Mouse (Mus musculus): ENCODE measurements at regions not wholly inside any gene's neighbourhood (a gene's known extent, or its start where the extent isn't known, plus 50 kb on each side); places are given as distances from the start of the nearest gene placed in this dataset.

DNA sequence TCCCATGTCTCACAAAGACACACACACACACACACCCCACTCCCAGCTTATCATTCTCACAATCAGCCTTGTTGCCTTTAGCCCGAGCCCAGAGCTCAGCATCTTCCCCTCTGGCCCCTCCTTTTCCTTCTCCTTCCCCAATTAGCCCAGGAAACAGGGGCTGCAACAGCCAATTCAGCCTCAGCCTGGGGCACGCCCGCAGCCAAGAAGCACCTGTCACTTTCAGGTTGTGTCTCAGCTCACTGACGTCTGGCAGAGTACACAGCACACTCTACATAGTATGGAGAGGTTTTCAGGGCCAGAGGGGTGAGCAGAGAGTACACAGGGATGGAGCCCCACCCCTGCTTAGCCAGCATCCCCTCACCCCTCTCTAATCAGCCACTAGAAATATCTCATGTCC lies 106.4 kb downstream of the Plxna1 start:
- DNase-seq (ENCODE audit: low read depth), result no peak

DNA sequence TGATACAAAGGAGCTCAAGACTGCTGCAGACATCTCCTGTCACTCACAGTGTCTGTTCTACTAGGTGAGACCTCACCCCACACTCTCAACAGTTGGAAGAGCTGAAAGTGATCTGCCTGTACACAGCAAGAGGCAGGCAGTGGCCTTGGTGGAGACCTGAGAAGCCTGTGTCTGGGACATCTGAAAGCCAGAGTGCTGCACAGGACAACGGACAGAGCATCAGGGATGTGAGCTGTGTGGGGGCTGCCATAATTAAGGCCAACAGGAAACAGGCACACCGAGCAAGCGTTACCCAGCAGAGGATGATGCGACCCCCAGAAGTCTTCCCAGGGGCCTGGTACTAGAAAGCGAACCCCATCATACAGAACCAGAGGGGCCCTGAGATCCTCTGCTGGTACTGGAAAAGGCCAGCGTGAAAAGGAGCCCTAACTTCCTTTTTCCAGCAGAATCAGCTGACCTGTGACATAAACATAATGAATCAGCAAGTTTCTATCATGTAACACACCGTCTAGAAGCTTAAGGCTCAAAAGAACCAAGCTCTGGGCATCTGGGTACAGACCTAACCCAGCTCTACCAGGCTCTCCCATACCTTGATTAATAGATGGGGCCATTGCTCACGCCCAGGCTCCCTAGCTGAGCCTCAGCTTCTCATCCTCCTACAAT lies 105.7 kb downstream of the Plxna1 start:
- no peak for DNase-seq (ENCODE audit: low read depth)

DNA sequence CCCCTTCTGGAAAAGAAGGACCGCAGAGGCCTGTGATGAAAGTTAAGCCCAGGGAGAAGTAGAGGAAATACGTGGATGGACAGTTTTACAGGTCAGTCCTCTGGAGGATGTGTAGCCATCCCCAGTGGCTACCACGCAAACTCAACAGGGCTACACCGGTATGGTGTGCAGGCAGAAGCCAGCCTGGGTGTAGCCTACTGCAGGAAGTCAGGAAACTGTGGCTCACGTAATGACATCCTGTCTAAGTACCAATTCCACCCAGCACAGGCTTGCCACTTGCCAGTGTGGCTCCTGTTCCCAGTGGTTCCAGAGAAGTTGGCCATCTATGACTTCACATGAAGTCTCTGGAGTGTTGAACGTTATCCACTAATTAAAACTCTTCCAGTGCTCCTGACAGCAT lies 105.0 kb downstream of the Plxna1 start:
- DNase-seq (ENCODE audit: low read depth), result no peak

DNA sequence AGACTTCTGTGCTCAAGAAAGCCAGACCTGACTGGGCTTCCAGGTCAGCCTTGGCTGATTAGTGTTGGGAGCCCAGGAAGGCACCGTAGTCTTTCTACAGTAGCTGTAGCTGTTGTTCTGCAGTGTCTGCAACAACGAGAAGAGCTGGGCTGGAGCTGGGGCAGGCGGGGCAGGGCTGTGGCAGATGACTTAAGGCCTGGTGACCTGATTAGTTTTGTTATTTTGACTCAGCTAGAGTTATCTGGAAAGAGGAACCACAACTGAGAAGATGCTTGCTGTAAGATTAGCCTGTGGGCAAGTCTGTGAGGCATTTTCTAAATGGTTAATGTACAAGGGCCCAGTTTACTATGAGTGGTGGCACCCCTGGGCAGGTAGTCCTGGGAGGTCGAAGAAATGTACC lies 104.3 kb downstream of the Plxna1 start:
- DNase-seq (ENCODE audit: low read depth), result no peak

DNA sequence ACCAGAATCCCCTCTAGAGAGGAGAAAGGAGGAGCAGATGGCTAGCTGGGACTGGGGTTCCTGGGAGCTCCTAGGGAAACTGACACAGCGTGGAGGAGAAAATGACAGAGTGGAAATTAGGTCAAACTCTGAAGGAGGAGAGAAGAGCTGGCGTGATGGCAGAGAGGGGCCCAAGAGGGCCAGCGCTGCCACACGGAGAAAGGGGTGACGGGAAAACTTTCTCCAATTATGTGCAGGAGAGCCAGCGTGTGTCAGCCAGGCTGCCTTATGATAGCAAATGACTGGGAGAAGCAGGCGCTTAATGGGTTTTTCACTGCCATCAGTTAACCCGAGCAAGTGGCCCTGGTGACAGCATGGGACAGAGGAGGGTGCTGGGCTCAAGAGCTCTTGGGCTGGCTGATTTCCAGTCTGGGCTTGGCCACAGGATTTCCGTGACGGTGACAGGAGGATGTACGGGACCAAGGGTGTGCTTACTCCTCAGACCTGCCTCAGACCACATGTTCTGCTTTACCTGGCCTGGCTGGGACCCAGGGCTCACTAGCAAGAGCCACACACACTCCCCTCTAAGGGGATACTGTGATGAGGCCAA lies 102.9 kb downstream of the Plxna1 start:
- DNase-seq (ENCODE audit: low read depth), result no peak

DNA sequence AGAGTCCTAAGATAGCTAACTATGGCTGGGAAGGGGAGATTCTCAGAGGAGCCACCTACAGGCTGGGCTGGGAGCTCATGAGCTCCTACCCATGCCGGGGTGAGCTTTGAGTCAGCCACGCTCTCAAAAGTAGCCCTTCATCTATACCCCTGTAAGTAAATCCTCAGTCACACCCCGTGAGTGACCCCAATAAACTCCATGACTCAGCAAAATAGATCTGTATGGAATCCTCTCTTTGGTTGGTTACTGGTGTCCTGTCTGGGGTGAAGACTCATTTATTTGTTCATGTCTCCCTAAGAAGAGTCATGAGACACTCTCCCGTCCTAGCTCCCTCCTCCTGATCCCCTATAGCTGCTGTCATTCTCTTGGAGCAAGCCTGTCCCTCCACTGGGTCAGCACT lies 99.5 kb downstream of the Plxna1 start:
- DNase-seq (ENCODE audit: low read depth), result no peak

DNA sequence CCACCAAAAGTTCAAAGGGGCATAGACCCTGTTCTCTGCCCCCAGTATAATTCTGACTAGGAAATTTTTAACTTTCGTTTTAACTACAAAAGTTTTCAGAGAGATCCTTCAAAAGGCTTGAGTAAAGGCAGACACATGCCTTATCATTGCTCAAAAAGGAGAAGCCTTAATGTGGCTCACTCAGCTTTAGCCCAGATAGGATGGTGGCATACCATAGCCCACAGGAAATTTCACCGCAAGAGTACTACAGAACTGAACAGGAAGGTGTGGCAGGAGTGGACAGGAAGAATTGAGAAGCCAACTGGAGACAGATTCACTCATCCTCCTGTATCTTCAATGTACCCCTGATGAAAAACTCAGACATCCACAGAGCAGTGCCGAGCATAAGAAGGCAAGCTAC lies 97.1 kb downstream of the Plxna1 start:
- DNase-seq (ENCODE audit: low read depth), result no peak

All from c-Kit-positive CD71-positive TER-119-negative erythroid progenitor cells, embryonic 14.5 days (primary cell).